Mouse (Mus musculus) heart, postnatal 14 days (tissue): ENCODE results near the gene Cacna2d2. TPM values are rescaled to one million over a fixed set of nuclear protein-coding genes. Genes with fewer than 3 reads are reported as not detected.
"Not testable (repeated sequence)": the region's sequence is repeated elsewhere in the genome, so short reads cannot be mapped to it uniquely, and the experiment has no call there.

Source experiments
- DNase-seq, 2 experiments: peaks; one replicate each; pipeline ENCODE4 v3.0.0; 2021 to 2022
- intact Hi-C: fragments of 180-260 bp; cut with DNase I; formaldehyde crosslinking; loops from one replicate; pipeline ENCODE4 v1.15.1; 2025
- total RNA-seq, 2 experiments: library from RNA; stranded (reverse); gene quantifications; 2 replicates each; pipeline ENCODE4 v1.2.3; 2021

Cacna2d2 gene
- total RNA-seq, 2 experiments from 2014 or later, result 5.0 to 10.5 TPM

GRCm38 (mm10) chr9:107570016-107570415, 170.6 kb downstream of the Cacna2d2 start:
- intact Hi-C loops, result no loop called here
- DNase-seq, result no peak

GRCm38 (mm10) chr9:107570845-107571244, 171.4 kb downstream of the Cacna2d2 start:
- no peak for DNase-seq
- intact Hi-C loops, result no loop called here

GRCm38 (mm10) chr9:107571534-107572326, 172.3 kb downstream of the Cacna2d2 start:
- no peak for DNase-seq
- intact Hi-C loops, result no loop called here

GRCm38 (mm10) chr9:107572327-107572662, 172.9 kb downstream of the Cacna2d2 start:
- DNase-seq, result no peak
- intact Hi-C loops, result no loop called here

- DNase-seq, intact Hi-C loops: not testable (repeated sequence)
These were observed 174.4 kb downstream of the Cacna2d2 start for GRCm38 (mm10) chr9:107573774-107574173.

- intact Hi-C loops, result no loop called here
- DNase-seq, result no peak
These were observed 176.4 kb downstream of the Cacna2d2 start for GRCm38 (mm10) chr9:107575579-107576356.

- intact Hi-C loops, result no loop called here
- DNase-seq, result peak; percentile 81 to 85
These were observed 177.1 kb downstream of the Cacna2d2 start, which contains the start of gene Hyal1 for GRCm38 (mm10) chr9:107576357-107577107. Gene Hyal1, plus strand, starts transcription at chr9:107576927.

GRCm38 (mm10) chr9:107577871-107578270, 178.5 kb downstream of the Cacna2d2 start:
- no peak for DNase-seq
- intact Hi-C loops, result no loop called here

- intact Hi-C loops, result no loop called here
These were observed 179.2 kb downstream of the Cacna2d2 start, which contains the start of gene Naa80 for GRCm38 (mm10) chr9:107578587-107578986. Gene Naa80, plus strand, starts transcription at chr9:107578887.

More at GRCm38 (mm10) chr9:107578587-107578986, 179.2 kb downstream of the Cacna2d2 start, which contains the start of gene Naa80:
- no peak for DNase-seq

Other genes with a start within 250 kb of the Cacna2d2 start
- 1 to 10 TPM in 1 of 2 experiments, under 1 TPM in 1; 0.63 to 1.6 TPM for gene Dock3, start 167.7 kb upstream of the Cacna2d2 start, total RNA-seq
- 10 to 100 TPM; 29.5 to 31.4 TPM for gene Mapkapk3, start 109.7 kb upstream of the Cacna2d2 start, total RNA-seq
- 100 to 1,000 TPM; 232 TPM for gene Cish, start 103.6 kb upstream of the Cacna2d2 start, total RNA-seq
- 10 to 100 TPM; 19.7 to 21.2 TPM for gene Hemk1, start 61.3 kb upstream of the Cacna2d2 start, total RNA-seq
- 1 to 10 TPM; 7.0 to 7.4 TPM for gene 6430571L13Rik, start 59.0 kb upstream of the Cacna2d2 start, total RNA-seq
- 10 to 100 TPM; 23.1 to 23.7 TPM for gene Tmem115, start 134.3 kb downstream of the Cacna2d2 start, total RNA-seq
- gene Cyb561d2, start 142.6 kb downstream of the Cacna2d2 start, total RNA-seq, result 1 to 10 TPM; 3.4 to 4.9 TPM
- gene Nprl2, start 142.6 kb downstream of the Cacna2d2 start, total RNA-seq, result 10 to 100 TPM; 13.6 to 17.1 TPM
- gene Zmynd10, start 147.7 kb downstream of the Cacna2d2 start, total RNA-seq, result not detected
- gene Rassf1, start 151.9 kb downstream of the Cacna2d2 start, total RNA-seq, result 10 to 100 TPM; 23.6 to 24.5 TPM
- 10 to 100 TPM; 27.5 to 27.9 TPM for gene Tusc2, start 163.6 kb downstream of the Cacna2d2 start, total RNA-seq
- gene Hyal2, start 168.3 kb downstream of the Cacna2d2 start, total RNA-seq, result 10 to 100 TPM; 35.8 to 43.1 TPM
- 1 to 10 TPM; 3.9 to 5.2 TPM for gene Hyal1, start 177.3 kb downstream of the Cacna2d2 start, total RNA-seq
- 10 to 100 TPM; 15.5 to 16.6 TPM for gene Naa80, start 179.3 kb downstream of the Cacna2d2 start, total RNA-seq
- gene Hyal3, start 181.2 kb downstream of the Cacna2d2 start, total RNA-seq, result under 1 TPM; 0.31 to 0.49 TPM
- gene Ifrd2, start 188.0 kb downstream of the Cacna2d2 start, total RNA-seq, result 10 to 100 TPM; 36.7 to 47.1 TPM
- gene Sema3b, start 209.6 kb downstream of the Cacna2d2 start, total RNA-seq, result 10 to 100 TPM; 11.3 to 12.1 TPM
- gene Gnai2, start 235.8 kb downstream of the Cacna2d2 start, total RNA-seq, result 100 to 1,000 TPM; 318 to 327 TPM